Mouse (Mus musculus) heart, embryonic 16.5 days (tissue): Measurements from ENCODE around the gene Sppl3. TPM values are rescaled to one million over a fixed set of nuclear protein-coding genes. Genes with fewer than 3 reads are reported as not detected.

Experiments
- ATAC-seq: fragments of 200-750 bp; cut with Nextera tagmentation; replicated peaks from 2 replicates; pipeline ENCODE4 v1.8.0; 2017; ENCODE audit warnings: moderate number of reproducible peaks; ENCODE audit not compliant: insufficient read depth, low FRiP score; ENCODE audit errors: extremely low read depth
- H3K27ac ChIP-seq: fragments of 300-500 bp; sonication (generic); 2 replicates; pipeline ENCODE4 v1.5.1; 2014; ENCODE audit warnings: mild to moderate bottlenecking, low read length, control low read depth, moderate library complexity
- H3K27me3 ChIP-seq: fragments of 300-500 bp; sonication (generic); 2 replicates; pipeline ENCODE4 v1.6.1; 2014; ENCODE audit warnings: low read length, mixed read lengths; ENCODE audit not compliant: control insufficient read depth, insufficient read depth
- H3K36me3 ChIP-seq: fragments of 300-500 bp; sonication (generic); 2 replicates; pipeline ENCODE4 v1.6.1; 2014; ENCODE audit not compliant: control insufficient read depth, insufficient read depth
- H3K4me1 ChIP-seq: fragments of 300-500 bp; sonication (generic); 2 replicates; pipeline ENCODE4 v1.6.1; 2014; ENCODE audit warnings: low read length, mixed read lengths; ENCODE audit not compliant: control insufficient read depth, insufficient read depth
- H3K4me2 ChIP-seq: fragments of 300-500 bp; sonication (generic); 2 replicates; pipeline ENCODE4 v1.6.1; 2014; ENCODE audit warnings: low read depth, mild to moderate bottlenecking, control low read depth, low read length
- H3K4me3 ChIP-seq: fragments of 300-500 bp; sonication (generic); 2 replicates; pipeline ENCODE4 v1.5.1; 2014; ENCODE audit warnings: mild to moderate bottlenecking, control low read depth, low read length
- H3K9ac ChIP-seq: fragments of 300-500 bp; sonication (generic); 2 replicates; pipeline ENCODE4 v1.6.1; 2014; ENCODE audit warnings: low read length, control low read depth
- H3K9me3 ChIP-seq: fragments of 300-500 bp; sonication (generic); replicated peaks from 2 replicates; pipeline ENCODE4 v1.6.1; 2016; ENCODE audit warnings: low read length; ENCODE audit not compliant: control insufficient read depth
- WGBS: fragments of 180-500 bp; shearing (Covaris S2); extraction: QIAGEN DNeasy Blood & Tissue Kit; methylation state at CpG from one replicate; pipeline ENCODE4 v1.1.7; 2014; 5-methylcytosine and 5-hydroxymethylcytosine counted together
- polyA plus RNA-seq: library from polyadenylated mRNA; unstranded; fragments of >200 nt; fragmentation: Nextera tagmentation; extraction: Ambion mirVana; gene quantifications from 2 replicates; pipeline ENCODE4 v1.2.1, GENCODE M21; 2015

Gene Sppl3
- polyA plus RNA-seq, 1 experiment from 2014 or later: 7.3 TPM

DNA sequence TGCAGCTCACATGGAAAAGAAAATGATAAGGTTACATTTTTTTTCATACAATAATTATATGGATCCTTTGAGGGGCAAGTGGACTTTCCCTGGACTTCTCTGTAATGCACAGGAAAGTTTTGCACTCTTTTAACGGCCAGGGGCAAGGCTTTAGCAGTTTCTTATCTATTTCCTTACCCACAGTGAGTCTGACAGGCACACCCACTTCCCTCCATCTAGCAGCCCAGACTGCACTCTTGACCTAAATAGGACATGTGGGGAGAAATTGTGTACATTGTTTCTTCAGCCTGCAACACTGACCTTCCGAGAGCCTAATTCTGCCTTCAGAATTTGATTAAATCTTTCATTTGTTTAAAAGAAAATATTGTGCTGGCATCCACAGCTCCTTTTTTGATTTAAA, 7.3 kb downstream of the Sppl3 start:
- Histone ChIP-seq H3K4me1 (peaks cover 40% of the 10 kb centered on the region), H3K9ac (peak overlapping the region; percentile 8; the same call in 1 of the 2 replicates), H3K4me3 (no peak overlapping the region; the same call in 1 of the 2 replicates), H3K4me2 (peak overlapping the region; percentile 16; the same call in 1 of the 2 replicates), H3K9me3 (no peaks in the 10 kb centered on the region), H3K27me3 (no peaks in the 10 kb centered on the region), H3K27ac (no peak overlapping the region), H3K36me3 (no peaks in the 10 kb centered on the region)
- peak; percentile 55; the same call in 1 of the 2 replicates for ATAC-seq
- 14% methylated on average over 2 of the region's 2 CpGs for WGBS

DNA sequence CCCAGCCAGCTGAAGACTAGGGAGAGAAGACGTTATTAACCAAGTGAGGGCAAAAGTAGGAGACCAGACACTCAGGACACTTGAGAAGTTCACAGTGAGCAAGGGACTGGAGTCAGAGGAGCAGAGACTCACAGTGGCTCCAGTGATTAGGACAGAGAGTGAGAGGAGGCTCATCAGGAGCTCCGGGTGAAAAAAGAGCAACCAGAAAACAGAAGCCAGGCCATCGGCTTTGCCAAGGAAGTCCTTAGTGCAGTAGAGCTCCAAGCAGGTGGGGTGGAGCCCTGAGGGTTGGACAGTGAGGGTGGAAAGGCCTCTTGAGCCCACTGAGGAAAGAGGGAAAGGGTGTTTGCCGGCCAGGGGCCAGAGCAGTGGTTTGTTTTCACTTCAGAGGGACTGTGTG, 7.9 kb downstream of the Sppl3 start:
- 22% methylated on average over 4 of the region's 4 CpGs for WGBS
- no peaks in the 10 kb centered on the region for H3K27me3 ChIP-seq
- no peaks in the 10 kb centered on the region for H3K9me3 ChIP-seq
- H3K4me2 ChIP-seq: peak overlapping the region; percentile 20; the same call in 1 of the 2 replicates
- peak overlapping the region; percentile 9 for H3K9ac ChIP-seq
- no peak overlapping the region for H3K4me3 ChIP-seq
- peaks cover 35% of the 10 kb centered on the region for H3K4me1 ChIP-seq
- H3K36me3 ChIP-seq: no peaks in the 10 kb centered on the region
- no peak for ATAC-seq
- peak overlapping the region; percentile 33 for H3K27ac ChIP-seq

DNA sequence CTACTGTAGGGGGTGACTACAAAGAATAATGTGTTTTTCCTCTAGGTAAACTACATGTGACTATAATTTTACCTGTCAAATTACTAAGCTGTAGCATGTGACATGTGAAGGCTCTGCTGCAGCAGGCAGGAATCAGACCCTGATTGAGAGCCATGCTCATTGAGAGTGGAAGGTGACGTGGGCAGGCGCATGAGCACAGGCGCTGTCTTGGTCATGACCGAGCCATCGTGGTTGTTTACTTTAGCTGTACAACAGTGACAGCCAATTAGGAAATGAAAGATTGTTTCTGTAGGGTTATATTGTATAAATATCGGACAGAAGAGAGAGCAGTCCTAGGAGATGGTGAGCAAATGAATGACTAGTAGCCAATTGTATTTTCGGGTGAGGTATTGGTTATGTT, 11.1 kb downstream of the Sppl3 start:
- no peaks in the 10 kb centered on the region for H3K9me3 ChIP-seq
- no peak overlapping the region for H3K9ac ChIP-seq
- H3K27me3 ChIP-seq: no peaks in the 10 kb centered on the region
- no peak overlapping the region for H3K4me2 ChIP-seq
- H3K36me3 ChIP-seq: no peaks in the 10 kb centered on the region
- no peak overlapping the region for H3K4me3 ChIP-seq
- 85% methylated on average over 7 of the region's 7 CpGs for WGBS
- peaks cover 34% of the 10 kb centered on the region for H3K4me1 ChIP-seq
- no peak for ATAC-seq
- no peak overlapping the region for H3K27ac ChIP-seq

DNA sequence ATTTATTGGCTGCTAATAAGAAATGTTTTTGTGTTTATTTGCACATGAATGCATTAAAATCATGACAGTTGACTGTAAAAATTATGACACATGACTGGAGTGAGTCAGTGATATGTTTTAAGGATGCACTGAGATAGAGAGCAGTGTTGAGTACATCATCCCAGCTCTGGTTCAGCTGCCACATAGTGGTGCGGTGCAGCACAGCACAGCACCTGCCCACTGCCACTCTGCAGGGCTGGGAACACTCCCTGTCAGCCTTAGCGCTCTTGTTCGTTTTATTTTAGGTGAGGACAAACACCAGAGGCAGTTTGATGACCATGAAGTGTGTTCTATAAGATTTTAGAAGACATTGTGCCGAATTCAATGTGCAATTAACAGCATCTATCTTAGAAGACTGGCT, 15.2 kb downstream of the Sppl3 start:
- no peak overlapping the region for H3K27ac ChIP-seq
- peaks cover 27% of the 10 kb centered on the region for H3K4me1 ChIP-seq
- H3K4me2 ChIP-seq: no peak overlapping the region
- no peak for ATAC-seq
- 50% methylated on average over 4 of the region's 4 CpGs for WGBS
- H3K9me3 ChIP-seq: peaks cover 3% of the 10 kb centered on the region
- H3K9ac ChIP-seq: no peak overlapping the region
- H3K27me3 ChIP-seq: no peaks in the 10 kb centered on the region
- H3K4me3 ChIP-seq: no peak overlapping the region
- no peaks in the 10 kb centered on the region for H3K36me3 ChIP-seq

DNA sequence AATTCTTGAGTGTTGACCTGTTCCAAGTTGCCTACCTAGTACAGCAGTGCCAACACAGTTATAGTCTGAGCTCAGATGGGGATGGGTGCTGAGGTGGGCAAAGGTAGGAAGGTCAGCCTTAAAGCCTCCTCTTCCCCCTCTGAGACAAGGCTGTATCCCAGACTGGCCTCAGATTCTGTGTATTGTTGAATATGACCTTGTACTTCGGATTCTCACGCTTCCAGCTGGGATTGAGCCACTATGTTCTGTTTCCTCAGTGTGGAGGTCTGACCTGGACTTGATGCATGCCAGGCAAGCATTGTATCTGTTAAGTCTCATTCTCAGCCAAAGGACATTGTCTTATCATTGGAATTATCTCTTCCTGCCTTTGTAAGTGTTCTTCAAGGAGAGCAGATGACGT, 16.2 kb downstream of the Sppl3 start:
- no peaks in the 10 kb centered on the region for H3K36me3 ChIP-seq
- no peaks in the 10 kb centered on the region for H3K27me3 ChIP-seq
- no peak overlapping the region for H3K4me2 ChIP-seq
- H3K4me3 ChIP-seq: no peak overlapping the region
- H3K9me3 ChIP-seq: peaks cover 3% of the 10 kb centered on the region
- H3K4me1 ChIP-seq: peaks cover 27% of the 10 kb centered on the region
- peak overlapping the region; percentile 25; the same call in 1 of the 2 replicates for H3K27ac ChIP-seq
- 37% methylated on average over 3 of the region's 3 CpGs for WGBS
- no peak for ATAC-seq
- H3K9ac ChIP-seq: no peak overlapping the region

DNA sequence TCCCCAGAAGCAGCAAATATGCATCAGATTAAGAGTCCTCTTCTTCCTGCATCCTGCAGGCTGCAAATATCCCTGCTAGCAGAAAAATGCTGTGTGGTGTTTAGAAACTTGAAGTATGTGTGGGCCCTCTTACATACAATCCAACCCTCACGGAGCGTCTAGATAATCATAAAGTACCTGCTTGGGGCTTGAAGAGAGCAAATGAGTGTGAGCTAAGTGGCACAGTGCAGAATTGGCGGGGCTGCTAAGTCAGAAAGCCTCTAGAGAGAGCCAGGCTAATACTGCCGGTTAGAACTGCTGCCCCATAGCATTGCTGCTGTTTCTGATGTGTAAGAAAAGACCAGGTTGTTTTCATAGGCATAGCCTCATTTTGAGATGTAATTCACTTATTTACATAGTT, 18.0 kb downstream of the Sppl3 start:
- Histone ChIP-seq H3K9me3 (peaks cover 3% of the 10 kb centered on the region), H3K27me3 (no peaks in the 10 kb centered on the region), H3K4me1 (peaks cover 32% of the 10 kb centered on the region), H3K9ac (no peak overlapping the region), H3K4me3 (no peak overlapping the region), H3K36me3 (no peaks in the 10 kb centered on the region), H3K27ac (no peak overlapping the region), H3K4me2 (no peak overlapping the region)
- 59% methylated on average over 4 of the region's 4 CpGs for WGBS
- ATAC-seq: no peak

DNA sequence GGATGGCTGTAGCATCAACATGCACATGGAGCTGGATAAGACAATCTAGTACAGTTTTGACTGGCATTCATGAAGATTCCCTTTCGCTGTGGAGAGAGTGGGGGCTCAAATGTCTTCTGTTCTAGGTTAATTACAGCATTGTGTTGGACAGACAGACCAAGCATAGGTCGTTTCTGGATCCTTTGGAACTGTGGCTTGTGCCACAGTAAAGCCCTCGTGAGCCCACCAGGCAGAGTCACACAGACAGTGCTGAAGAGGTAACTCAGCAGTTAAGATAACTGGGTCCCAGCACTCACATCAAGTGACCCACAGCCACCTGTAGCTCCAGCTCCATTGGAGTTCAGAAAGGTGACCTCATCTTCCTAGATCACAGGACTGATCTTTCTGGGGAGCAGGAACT, 18.6 kb downstream of the Sppl3 start:
- H3K27me3 ChIP-seq: no peaks in the 10 kb centered on the region
- no peak overlapping the region for H3K9ac ChIP-seq
- ATAC-seq: no peak
- 84% methylated on average over 3 of the region's 3 CpGs for WGBS
- peaks cover 32% of the 10 kb centered on the region for H3K4me1 ChIP-seq
- no peaks in the 10 kb centered on the region for H3K36me3 ChIP-seq
- no peak overlapping the region for H3K4me2 ChIP-seq
- no peak overlapping the region for H3K4me3 ChIP-seq
- no peak overlapping the region for H3K27ac ChIP-seq
- peaks cover 3% of the 10 kb centered on the region for H3K9me3 ChIP-seq

DNA sequence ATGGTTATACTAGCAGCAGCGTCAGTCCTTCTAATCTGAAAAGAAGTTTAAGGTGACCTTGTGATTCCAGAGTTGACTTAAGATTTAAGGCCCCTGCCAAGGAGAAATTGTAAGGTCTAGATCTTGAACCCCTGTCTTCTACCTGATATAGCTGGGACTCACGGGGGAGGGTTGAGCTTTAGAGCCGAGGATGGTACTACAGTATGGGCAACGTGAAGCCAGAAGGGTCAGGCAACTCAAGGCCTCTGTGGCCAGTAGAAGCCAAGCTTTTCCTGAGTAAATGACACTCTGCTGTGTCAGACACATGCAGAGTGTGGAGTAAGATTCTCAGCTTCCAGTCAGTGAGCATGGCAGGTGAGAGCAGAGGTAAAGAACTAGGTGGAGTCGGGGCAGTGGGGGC, 20.6 kb downstream of the Sppl3 start:
- Histone ChIP-seq H3K27me3 (no peaks in the 10 kb centered on the region), H3K4me2 (no peak overlapping the region), H3K4me3 (no peak overlapping the region), H3K36me3 (no peaks in the 10 kb centered on the region), H3K9ac (no peak overlapping the region), H3K4me1 (peaks cover 21% of the 10 kb centered on the region), H3K9me3 (peaks cover 3% of the 10 kb centered on the region), H3K27ac (no peak overlapping the region)
- ATAC-seq: no peak
- 69% methylated on average over 5 of the region's 5 CpGs for WGBS

DNA sequence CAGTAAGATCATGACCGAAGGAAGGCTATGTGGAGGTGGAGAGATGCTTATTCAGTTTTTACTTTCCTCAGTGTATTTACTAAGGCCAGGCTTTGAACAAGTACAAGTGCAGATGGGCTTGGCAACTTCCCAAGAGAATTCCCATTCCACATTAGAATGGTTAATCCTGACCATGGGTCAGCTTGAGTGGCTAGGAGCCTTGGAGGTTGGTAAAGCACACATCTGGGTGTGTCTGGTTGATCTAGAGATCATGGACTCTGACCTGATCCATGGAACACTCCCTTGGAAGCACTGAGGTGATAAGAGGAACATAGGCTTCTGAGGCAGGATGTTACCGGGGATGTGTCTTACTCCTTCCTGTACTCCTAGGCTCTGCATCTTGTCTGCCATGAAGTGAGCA, 21.7 kb downstream of the Sppl3 start:
- Histone ChIP-seq H3K27ac (no peak overlapping the region), H3K9me3 (peaks cover 3% of the 10 kb centered on the region), H3K4me3 (no peak overlapping the region), H3K9ac (no peak overlapping the region), H3K27me3 (no peaks in the 10 kb centered on the region), H3K4me1 (peaks cover 13% of the 10 kb centered on the region), H3K4me2 (no peak overlapping the region), H3K36me3 (no peaks in the 10 kb centered on the region)
- no peak for ATAC-seq
- 88% methylated on average over 2 of the region's 2 CpGs for WGBS

DNA sequence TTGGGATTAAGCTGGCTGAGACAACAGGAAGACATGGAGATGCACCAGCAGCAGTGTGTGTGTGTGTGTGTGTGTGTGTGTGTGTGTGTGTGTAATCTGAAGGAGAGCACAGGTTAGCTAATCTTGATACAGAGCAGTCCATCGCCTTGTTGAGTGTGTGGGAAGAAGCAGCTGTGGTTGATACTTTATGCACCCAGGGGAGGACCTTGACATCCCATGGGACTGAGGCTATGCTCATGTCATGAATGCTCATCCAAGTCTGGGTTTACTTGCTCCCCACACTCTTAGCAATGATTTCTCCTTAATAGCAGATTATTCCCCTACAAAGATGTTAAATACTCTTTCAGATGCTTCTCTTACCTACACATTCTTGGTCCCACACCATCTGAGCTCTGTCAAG, 24.3 kb downstream of the Sppl3 start:
- no peaks in the 10 kb centered on the region for H3K9me3 ChIP-seq
- 72% methylated on average over 1 of the region's 1 CpGs for WGBS
- no peak for ATAC-seq
- no peak overlapping the region for H3K4me3 ChIP-seq
- no peaks in the 10 kb centered on the region for H3K36me3 ChIP-seq
- peaks cover 14% of the 10 kb centered on the region for H3K4me1 ChIP-seq
- H3K4me2 ChIP-seq: no peak overlapping the region
- H3K27ac ChIP-seq: no peak overlapping the region
- H3K27me3 ChIP-seq: no peaks in the 10 kb centered on the region
- no peak overlapping the region for H3K9ac ChIP-seq
